Mouse (Mus musculus) left cerebral cortex, adult 2 months (tissue): ENCODE measurements at regions not wholly inside any gene's neighbourhood (a gene's known extent, or its start where the extent isn't known, plus 50 kb on each side); places are given as distances from the start of the nearest gene placed in this dataset.

Experiments
- DNase-seq, 2 experiments: peaks; one replicate each; pipeline ENCODE4 v3.0.0; 2021 to 2022; ENCODE audit warnings: low spot score in 2 of 2, mixed read lengths in 1 of 2; ENCODE audit errors: extremely low spot score in 1 of 2
- H3K27ac ChIP-seq: fragments of 200-600 bp; 2 replicates; pipeline ENCODE4 v1.8.1; 2022
- H3K4me3 ChIP-seq: fragments of 200-600 bp; 2 replicates; pipeline ENCODE4 v1.8.1; 2022
- CTCF ChIP-seq: fragments of 200-600 bp; IDR thresholded peaks from 2 replicates; pipeline ENCODE4 v1.8.1; 2022; ENCODE audit warnings: antibody characterized with exemption, mild to moderate bottlenecking, moderate library complexity
- intact Hi-C: fragments of 180-260 bp; cut with DNase I; formaldehyde crosslinking; loops from one replicate; pipeline ENCODE4 v1.15.1; 2025

GRCm38 (mm10) chr13:99814801-99815200 lies 86.1 kb downstream of the Cartpt start:
- no peak overlapping the region for H3K27ac ChIP-seq
- intact Hi-C loops, result no loop called here
- H3K4me3 ChIP-seq, result no peak overlapping the region
- no peak for TF ChIP-seq CTCF
- no peak for DNase-seq

- no peak for TF ChIP-seq CTCF
- no peak overlapping the region for H3K4me3 ChIP-seq
- no peak overlapping the region for H3K27ac ChIP-seq
- intact Hi-C loops, result no loop called here
- no peak for DNase-seq
These were observed 86.8 kb downstream of the Cartpt start for GRCm38 (mm10) chr13:99814033-99814556.

- intact Hi-C loops, result no loop called here
- H3K27ac ChIP-seq, result no peak overlapping the region
- no peak overlapping the region for H3K4me3 ChIP-seq
- DNase-seq, result no peak
- TF ChIP-seq CTCF, result no peak
These were observed 106.4 kb downstream of the Cartpt start for GRCm38 (mm10) chr13:99794448-99794847.

GRCm38 (mm10) chr13:99793786-99794435 lies 107.0 kb downstream of the Cartpt start:
- no peak for DNase-seq
- H3K27ac ChIP-seq, result no peak overlapping the region
- no peak overlapping the region for H3K4me3 ChIP-seq
- intact Hi-C loops, result no loop called here
- TF ChIP-seq CTCF, result no peak

GRCm38 (mm10) chr13:99793001-99793400 lies 107.9 kb downstream of the Cartpt start:
- intact Hi-C loops, result no loop called here
- Histone ChIP-seq H3K27ac (no peak overlapping the region), H3K4me3 (no peak overlapping the region)
- no peak for TF ChIP-seq CTCF
- no peak for DNase-seq

- intact Hi-C loops, result no loop called here
- no peak overlapping the region for H3K27ac ChIP-seq
- no peak for TF ChIP-seq CTCF
- no peak overlapping the region for H3K4me3 ChIP-seq
- no peak for DNase-seq
These were observed 109.9 kb downstream of the Cartpt start for GRCm38 (mm10) chr13:99790951-99791350.

GRCm38 (mm10) chr13:99787760-99788159 lies 113.1 kb downstream of the Cartpt start:
- TF ChIP-seq CTCF, result no peak
- Histone ChIP-seq H3K4me3 (no peak overlapping the region), H3K27ac (no peak overlapping the region)
- intact Hi-C loops, result no loop called here
- no peak for DNase-seq

GRCm38 (mm10) chr13:99785427-99785826 lies 115.5 kb downstream of the Cartpt start:
- intact Hi-C loops, result no loop called here
- DNase-seq, result no peak
- no peak overlapping the region for H3K27ac ChIP-seq
- H3K4me3 ChIP-seq, result no peak overlapping the region
- TF ChIP-seq CTCF, result no peak

GRCm38 (mm10) chr13:99784314-99784713 lies 116.6 kb downstream of the Cartpt start:
- intact Hi-C loops, result no loop called here
- TF ChIP-seq CTCF, result no peak
- Histone ChIP-seq H3K4me3 (no peak overlapping the region), H3K27ac (no peak overlapping the region)
- DNase-seq, result no peak

- no peak for TF ChIP-seq CTCF
- H3K27ac ChIP-seq, result no peak overlapping the region
- intact Hi-C loops, result no loop called here
These were observed 117.8 kb downstream of the Cartpt start for GRCm38 (mm10) chr13:99782883-99783721.

GRCm38 (mm10) chr13:99781616-99782015 lies 119.3 kb downstream of the Cartpt start:
- H3K27ac ChIP-seq, result no peak overlapping the region
- no peak overlapping the region for H3K4me3 ChIP-seq
- intact Hi-C loops, result no loop called here
- no peak for DNase-seq
- TF ChIP-seq CTCF, result no peak

More at GRCm38 (mm10) chr13:99782883-99783721, 117.8 kb downstream of the Cartpt start:
- DNase-seq, result no peak
- no peak overlapping the region for H3K4me3 ChIP-seq

- no peak overlapping the region for H3K27ac ChIP-seq
- no peak for TF ChIP-seq CTCF
- intact Hi-C loops, result no loop called here
- DNase-seq, result peak in 1 of 2 experiments; percentile 12
- H3K4me3 ChIP-seq, result no peak overlapping the region
These were observed 120.0 kb downstream of the Cartpt start for GRCm38 (mm10) chr13:99780751-99781460.
